Mouse (Mus musculus) MEL-GATA-1-ER (cell line): ENCODE results near the gene Akr1b7.
A peak's percentile ranks its signal among the peaks of the same experiment; 100 is the strongest.
"Not testable (repeated sequence)": the region's sequence is repeated elsewhere in the genome, so short reads cannot be mapped to it uniquely, and the experiment has no call there.

ENCODE experiments used
- DNase-seq: peaks from one replicate; pipeline ENCODE4 v3.0.0-alpha.2; 2012; ENCODE audit warnings: low read depth; ENCODE audit errors: extremely low read depth

Gene Akr1b7

DNA sequence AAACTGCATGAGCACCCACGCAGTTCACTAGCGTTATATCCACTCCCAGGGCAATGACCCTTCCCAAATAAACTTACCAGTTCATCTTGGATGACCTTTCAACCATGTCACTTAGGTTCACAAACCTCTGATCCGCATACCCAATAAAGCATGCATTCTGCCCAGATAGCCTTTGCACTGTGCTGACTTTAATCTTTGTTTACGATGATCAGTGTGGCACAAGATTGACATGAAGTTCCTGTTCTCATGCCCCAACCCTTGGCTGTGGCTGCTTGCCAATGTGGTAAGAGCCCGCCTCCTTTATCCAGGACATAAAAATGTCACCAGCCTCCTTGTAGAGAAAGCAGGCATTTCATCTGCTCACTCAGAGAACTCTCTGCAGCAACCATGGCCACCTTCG lies at the start of gene Akr1b7:
Gene Akr1b7, plus strand, starts transcription at position 312 of the 400 bp plus-strand sequence.
- peak; percentile 6 for DNase-seq

DNA sequence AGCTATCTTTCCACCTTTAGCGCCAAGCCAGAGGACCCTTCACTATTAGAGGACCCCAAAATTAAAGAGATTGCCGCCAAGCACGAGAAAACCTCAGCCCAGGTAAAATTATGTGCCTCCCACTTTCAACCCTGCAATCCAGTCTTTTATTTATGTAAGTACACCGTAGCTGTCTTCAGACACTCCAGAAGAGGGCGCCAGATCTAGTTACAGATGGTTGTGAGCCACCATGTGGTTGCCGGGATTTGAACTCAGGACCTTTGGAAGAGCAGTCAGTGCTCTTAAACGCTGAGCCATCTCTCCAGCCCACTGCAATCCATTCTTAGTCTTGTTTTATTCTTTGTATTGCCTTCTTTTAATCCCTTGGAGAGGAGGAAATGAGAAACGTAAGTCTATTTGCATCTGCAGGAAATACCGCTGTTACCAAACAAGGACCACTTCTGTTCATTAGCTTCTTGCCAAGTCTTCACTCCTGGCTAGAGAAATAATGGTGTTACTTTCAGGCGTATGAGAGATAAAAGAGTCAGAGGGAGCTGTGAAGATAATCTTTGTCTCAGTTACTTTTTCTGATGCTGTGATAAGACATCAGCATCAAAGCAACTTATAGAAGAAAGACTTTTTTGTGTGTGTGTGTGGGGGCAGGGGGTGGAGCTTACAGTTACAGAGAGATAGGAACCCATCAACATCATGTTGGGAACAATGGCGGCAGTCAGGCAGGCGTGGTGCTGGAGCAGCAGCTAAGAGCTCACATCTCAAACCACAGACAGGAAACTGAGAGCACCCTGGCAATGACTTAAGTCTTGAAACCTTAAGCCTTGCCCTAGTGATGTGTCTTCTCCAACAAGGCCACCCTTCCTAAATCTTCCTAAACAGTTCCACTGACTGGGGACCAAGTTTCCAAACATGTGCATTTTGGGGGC lies 47.7 kb upstream of the Akr1b7 start:
- no peak for DNase-seq

DNA sequence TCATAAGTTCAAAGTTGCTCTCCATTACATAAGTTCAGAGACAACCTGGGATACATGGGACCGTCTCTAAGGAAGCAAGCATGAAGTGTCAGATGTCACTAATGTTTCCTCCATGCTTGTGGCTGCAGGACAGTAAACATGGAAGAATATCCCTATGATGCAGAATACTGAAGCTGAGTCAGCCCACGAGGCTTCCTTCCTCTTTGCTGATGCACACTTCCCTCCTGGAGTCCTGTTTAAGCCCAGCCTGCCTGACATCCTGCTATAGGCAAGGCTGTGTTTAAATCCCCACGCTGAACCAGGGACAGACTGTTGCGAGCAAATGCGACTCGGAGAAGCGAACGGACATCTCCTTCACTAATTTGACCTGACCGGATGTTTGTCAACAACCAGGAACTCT lies 44.1 kb upstream of the Akr1b7 start:
- DNase-seq = no peak

DNA sequence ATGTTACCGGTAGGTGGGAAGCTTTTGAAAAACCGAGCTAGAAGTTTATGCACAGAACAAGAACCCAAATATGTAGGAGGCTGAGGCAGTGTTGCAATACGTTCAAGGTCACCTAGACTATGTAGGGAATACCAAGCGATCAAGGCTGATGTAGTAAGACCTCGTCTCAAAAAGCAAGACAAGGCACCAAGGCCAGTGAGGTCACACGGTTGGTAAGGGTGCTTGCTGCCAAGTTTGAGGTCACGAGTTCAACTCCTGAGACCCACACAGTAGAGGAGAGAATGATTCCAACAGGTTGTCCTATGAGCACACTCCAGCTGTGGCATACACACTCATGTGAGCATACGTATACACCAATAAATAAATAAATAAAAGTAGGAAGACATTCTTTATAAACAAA lies 42.1 kb upstream of the Akr1b7 start:
- DNase-seq = no peak

DNA sequence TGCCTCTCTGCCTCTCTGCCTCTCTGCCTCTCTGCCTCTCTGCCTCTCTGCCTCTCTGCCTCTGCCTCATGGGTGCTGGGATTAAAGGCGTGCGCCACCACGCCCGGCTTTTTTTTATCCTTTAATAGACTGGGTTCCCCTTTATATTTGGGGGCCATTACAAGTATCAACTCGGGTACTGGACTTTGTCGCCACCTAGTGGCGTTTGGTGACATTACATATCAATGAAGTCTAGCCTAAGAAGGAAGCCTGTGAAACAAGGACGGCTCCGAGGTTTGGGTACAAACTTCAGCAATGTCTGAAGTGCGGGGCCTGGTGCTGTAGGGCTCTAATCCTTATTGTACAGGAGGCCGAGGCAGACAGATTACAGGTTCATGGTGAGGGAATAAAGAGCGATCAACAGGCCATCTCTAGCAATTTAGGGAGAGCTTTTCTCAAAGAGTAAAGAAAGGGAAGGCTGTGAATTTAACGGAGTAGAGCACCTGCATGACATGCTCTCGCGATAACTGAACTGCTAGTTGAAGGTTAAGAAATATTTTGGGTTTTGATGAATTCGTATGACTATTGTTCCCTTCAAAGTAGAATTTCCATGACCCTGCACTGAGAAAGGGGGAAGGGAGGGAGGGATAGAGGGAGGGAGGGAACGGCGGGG lies 40.3 kb upstream of the Akr1b7 start:
- peak; percentile 78 for DNase-seq

DNA sequence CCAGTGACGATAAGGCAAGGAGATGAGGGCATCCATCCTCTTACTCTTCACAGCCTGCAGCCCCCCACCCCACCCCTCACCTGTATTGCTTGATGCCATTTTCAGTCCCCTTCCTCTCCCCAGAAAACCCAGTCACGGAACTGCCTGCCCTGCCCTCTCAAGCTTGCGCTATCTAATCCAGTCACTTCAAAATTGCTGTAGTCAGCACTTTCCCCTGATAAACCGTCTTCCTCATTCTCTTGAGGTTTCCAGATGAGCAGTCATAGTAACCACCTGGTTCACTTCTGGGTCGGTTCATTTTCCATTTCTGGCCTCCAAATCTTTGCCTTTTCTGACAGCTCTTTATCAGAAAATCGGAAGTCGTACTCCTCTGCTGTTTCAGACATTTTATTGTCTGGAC lies 38.3 kb upstream of the Akr1b7 start:
- DNase-seq = peak; percentile 13

DNA sequence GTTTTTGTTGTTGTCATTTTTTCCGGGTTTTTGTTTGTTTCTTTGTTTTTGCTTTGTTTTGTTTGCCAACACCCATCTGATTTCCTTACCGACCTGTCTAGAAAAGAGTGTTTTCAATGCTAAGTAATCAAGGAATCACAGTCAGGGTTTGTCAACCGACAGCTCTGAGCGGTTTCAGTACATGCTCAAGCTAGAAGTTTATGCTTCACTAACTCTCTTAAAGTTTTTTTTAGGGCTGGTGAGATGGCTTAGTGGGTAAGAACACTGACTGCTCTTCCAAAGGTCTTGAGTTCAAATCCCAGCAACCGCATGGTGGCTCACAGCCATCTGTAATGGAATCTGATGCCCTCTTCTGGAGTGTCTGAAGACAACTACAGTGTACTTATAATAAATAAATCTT lies 36.2 kb upstream of the Akr1b7 start:
- not testable (repeated sequence) for DNase-seq

DNA sequence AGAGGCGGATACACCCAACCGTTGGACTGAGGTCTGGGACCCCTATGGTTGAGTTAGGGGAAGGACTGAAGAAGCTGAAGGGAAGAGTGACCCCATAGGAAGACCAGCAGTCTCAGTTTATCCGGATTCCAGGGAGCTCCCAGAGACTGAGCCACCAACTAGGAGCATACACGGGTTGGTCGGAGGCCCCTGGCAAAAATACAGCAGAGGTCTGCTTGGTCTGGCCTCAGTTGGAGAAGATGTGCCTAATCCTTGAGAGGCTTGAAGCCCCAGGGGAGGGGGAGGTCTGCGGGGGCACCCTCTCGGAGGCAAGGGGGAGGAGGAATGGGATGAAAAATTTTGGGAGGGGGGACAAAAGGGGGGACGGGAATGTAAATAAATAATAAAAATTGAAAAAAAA lies 28.7 kb upstream of the Akr1b7 start:
- DNase-seq = no peak

DNA sequence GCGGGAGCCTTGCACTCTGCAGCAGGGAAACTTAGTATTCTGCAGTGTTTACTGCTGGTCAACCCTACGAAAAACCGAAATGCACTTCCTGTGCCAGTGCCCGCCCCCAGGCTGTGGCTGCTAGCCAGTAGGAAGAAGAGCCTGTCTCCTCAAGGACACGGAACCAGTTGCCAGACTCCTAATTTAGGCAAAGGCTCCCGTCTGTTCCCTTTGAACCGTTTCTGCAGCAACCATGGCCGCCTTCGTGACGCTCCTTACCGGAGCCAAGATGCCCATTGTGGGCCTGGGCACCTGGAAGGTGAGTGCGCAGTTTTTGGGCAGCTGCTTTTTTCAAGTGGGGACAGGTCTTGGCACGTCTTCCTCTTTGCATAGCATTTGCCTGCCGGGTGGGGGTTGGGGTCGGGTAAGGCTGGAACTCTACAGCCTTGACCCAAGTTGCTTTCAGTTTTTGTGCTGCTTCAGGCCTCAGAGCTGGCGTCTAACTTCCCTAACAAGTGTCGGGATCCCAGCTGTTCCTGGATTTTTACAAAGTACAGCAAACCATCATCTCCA lies 27.9 kb upstream of the Akr1b7 start, which contains the start of gene Akr1b10:
Gene Akr1b10, plus strand, starts transcription at position 109 of the 552 bp plus-strand sequence.
- peak; percentile 68 for DNase-seq

DNA sequence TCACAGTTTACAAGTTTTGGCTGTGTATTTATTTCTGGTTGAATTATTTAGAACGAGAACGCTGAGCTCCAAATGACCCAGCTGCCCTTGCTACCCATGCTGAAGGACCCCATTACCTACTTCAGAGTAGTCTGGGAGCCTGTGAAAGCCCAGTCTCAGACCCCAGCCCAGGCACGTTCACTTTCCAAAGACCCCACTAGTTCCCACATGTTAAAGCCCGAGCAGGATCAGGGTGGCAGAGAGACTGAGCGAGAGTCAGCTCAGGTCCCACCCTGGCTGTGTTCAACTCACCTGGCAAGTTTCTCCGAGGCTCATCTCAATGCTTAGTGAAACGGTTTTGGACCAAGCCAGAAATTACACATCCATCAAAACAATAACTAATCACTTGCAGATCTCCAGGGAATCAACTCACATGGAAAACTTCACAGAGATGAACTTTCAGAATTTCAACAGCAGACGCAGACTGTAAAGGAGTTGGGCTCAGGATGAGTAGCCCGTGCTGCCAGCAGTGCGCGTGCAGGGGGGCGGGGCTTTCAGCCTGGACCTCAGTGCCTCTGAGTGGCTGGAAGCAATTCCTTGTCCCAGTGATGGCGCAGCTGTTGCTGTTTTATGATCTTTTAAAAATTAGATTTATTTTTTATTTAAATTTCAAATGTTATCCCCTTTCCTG lies 27.3 kb upstream of the Akr1b7 start:
- DNase-seq = peak; percentile 17

DNA sequence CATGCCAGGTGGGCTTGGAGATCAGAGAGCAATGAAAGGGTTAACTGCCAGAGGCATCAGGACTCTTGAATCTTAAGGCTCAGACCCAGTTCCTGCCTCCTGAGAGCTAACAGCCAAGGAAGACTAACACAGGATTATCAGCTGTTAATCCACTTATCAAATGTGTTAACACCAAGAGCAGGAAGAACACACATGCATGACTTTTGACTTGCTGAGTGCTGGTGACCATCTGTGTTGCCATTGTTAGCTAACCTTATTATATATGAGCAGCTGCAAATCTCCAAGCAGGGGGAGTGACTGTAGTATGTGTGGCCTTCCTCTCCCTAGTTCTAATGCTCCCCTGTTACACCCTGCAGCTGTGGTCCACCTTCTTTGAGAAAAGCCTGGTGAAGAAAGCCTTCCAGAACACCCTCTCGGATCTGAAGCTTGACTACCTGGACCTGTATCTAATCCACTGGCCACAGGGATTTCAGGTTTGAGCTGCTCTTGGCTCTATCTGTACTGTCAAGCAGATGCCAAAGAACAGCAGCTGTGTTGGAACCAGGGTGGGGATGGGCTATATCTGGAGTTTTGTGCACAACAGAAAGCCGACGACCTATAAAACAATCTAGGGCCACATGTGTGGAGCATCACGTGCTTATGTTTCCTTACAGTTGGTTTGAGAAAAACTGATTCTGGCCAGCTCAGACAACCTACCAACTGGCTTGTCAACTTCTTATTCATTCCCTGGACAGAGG lies 23.5 kb upstream of the Akr1b7 start:
- no peak for DNase-seq

DNA sequence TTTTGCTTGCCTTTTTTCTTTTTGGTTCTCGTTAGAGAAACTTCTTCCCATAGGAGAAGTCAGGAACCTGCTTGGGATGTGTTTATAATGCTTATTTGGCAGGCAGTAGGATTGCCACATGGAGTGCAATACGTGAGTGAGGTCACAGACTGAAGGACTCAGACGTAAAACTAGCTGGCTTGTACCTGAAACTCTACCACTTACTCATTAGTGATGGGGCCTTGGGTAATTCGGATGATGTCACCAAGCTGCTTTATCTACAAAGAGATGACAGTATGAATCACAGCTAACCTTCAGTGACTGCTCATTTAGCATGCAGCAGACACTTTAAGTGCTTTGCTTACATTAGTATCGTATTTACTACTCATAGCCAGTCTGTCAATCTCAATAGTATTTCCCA lies 16.2 kb upstream of the Akr1b7 start:
- DNase-seq = no peak

DNA sequence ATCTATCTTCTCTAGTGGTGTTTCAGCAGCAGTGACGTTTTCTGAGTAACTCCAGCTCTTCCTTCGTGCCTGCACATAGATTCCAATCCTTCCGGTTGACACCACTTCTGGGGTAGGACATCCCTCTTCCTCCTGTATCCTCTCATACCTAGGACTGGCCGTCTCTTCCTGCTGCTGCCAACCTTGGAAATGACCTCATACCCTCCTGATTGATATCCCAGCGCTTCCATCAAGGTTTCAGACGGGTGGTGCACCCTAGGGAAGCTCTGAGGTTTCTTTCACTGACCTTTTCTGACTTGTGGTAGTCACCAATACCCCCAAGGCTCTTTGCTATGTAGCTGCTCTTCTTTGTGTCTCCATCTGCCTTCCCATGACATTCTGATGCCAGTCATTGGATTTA lies 13.7 kb upstream of the Akr1b7 start:
- DNase-seq = no peak

DNA sequence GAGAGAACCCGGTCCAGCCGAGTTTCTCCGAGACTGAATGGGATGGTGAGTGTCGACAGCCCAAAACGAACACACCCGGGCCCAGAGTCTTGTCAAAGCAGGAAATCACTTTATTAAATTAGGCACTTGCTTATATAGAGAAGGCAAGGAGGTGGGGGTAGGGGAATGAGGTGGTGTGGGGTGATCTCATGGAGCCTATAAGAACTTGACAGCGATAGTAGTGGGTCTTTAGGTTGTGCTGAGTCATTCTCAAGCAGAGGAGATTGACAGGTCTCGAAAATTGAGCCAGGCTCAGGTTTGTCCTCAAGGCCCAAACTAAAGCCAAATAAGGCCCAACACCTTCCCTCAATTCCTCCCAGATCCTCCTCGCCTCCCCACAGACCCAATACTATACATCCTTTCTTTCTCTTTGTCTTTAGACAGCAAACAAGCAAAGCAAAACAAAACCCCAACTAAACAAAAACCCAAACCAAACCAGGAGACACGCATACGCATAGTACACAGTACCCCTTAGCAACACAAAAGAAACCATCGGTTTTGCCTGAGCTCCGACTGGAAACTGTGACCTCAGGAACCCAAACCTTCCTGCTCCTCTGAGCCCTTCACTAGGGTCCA lies 12.4 kb upstream of the Akr1b7 start:
- DNase-seq = no peak

DNA sequence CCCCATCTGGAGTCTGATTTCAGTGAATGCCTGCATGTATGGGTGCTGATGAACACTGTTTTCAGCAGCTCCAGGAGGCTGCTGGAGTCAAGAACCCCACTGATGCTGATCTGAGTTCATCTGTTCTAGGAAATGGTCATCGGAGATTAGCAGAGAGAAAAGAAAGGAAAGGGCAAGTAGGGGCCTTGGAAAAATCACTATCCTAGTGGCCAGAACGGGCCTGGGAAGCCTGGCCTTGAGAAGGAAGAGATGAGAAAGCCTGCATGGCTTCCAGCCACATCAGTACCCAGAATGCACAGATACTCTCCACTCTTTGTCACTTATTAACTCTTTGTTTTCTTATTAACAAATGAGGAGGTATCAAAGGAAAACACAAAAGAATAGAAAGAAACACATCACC lies 11.4 kb upstream of the Akr1b7 start:
- DNase-seq = no peak

DNA sequence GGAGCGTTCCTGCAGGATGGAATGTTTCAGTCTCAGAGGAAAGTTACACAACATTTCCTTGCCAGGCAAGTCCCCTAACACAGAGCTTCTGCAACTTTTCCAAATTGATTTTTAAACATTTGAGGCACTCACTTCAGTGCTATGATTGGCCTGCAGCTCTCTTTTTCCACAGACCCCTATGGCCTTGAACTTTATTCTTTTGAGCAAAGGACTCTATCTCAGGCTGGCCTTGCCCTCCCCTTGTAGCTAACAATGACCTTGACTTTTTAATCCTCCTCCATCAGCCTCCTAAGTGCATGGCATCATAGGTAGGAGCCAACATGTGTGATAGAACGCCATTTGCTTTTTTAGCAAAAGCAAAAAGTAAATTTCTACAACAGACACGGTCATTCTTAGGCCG lies 5.4 kb upstream of the Akr1b7 start:
- no peak for DNase-seq

DNA sequence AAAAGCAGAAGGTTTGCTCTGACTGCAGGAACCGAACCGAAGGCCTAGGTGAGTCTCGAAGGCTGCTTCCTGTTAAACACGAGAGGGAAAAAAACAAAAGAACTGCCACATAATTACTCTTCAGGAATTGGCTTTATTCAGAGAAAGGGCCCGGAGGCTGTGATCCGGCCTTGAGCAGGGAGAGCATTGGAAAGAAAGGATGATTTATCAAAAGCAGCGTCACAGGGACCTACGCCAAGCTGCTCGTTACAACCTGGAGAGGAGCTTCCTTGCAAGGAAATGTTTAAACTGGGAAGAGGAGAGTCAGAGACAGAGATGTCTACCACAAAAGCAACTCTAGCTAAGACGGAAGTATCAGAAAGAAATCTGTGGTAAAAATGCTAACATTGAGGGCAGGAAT lies 4.7 kb upstream of the Akr1b7 start:
- DNase-seq = no peak

DNA sequence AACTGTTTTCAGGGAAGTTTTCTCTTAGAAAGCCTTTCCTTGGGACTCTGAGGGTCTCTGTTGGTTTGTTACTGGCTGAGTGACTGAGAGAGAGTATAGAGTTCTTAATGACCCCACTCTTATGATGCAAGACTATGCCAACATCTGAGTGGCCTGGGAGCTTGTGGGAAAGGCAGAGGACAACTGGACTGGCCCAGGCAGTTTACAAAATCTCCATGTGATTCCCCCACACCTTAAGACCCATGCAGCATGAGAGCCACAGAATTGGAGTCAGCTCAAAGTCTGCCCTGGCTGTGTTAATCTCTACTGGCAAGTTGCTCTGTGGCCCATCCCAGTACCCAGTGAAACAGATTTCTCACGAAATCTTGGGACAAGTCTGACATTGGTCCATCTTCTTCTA lies 554 bp downstream of the Akr1b7 start:
- no peak for DNase-seq

DNA sequence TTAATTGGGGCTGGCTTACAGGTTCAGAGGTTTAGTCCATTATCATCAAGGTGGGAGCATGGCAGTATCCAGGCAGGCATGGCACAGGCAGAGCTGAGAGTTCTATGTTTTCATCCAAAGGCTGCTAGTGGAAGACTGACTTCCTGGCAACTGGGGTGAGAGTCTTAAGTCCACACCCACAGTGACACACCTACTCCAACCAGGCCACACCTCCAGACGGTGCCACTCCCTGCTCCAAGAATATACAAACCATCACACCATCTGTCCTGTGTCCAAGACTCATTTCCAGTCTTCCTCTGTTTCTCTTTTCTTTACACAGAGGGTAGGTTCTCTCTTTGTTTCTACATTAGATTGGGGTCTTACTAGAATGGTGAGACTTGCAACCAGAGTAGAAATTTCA lies 1.3 kb downstream of the Akr1b7 start:
- not testable (repeated sequence) for DNase-seq

DNA sequence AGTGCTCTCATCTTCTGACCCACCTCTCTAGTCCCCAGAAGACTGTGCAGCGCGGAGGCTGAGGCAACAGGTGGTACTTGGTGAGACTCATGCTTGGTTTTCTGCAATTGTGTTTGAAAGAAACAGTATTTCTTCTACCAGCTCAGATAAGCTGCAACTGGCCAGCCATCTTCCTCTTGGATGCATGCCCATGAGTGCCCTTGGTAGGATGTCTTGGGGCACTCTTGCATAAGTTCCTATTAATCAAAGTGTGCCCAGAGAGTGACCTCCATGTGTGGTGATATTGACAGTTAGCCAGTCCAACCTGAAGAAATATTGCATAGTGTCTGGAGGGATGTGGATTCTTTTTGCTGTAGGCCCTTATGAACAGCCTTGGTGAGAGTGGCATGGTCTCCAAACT lies 4.4 kb downstream of the Akr1b7 start:
- no peak for DNase-seq

DNA sequence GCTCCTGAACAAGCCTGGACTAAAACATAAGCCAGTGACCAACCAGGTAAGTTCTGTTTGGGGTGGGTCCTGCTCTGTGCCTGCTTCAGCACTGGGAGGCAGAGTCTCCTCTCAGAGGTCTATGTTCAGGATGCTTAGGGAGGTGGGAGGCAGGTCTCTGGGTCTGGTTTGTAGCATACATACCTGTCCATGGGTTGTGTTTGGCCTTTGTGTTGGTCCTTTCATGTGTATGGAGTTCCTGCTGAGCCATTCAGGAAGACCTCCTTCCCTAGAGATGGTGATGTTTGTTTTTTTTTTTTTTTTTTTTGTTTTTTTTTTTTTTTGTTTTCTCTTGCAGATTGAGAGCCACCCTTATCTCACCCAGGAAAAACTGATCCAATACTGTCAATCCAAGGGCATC lies 6.9 kb downstream of the Akr1b7 start:
- DNase-seq = no peak
